Mouse (Mus musculus): ENCODE data around the gene Trp73. TPM values are rescaled to one million over a fixed set of nuclear protein-coding genes. Genes with fewer than 3 reads are reported as not detected.

Gene Trp73
- polyA plus RNA-seq, 2 experiments, result 2.2 to 2.6 TPM

DNA sequence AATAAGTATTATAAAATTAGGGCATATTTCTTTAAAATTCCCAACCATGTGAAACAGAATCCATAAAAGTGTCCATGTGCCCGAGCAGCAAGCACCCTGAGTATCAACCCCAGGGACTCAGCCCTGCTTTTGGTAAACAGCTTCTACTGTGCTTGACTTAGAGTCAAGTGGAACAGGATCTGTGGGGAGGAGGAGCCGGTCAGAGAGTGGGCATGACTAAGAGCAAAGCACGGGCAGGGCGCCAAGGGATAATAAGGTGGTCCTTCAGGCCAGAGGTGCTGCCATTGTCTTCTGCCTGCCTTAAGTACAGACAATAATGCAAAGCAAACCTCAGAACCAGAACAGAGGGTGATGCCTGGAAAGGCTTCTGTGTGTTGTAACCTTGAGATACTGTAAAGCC, 132.2 kb downstream of the Trp73 start:
- Histone ChIP-seq H3K27me3 (ENCODE audit: control insufficient read depth, insufficient read depth, low read length) (no peaks in the 10 kb centered on the region), H3K9me3 (ENCODE audit: control insufficient read depth, low read length) (no peaks in the 10 kb centered on the region), H3K27ac (replicated peaks; ENCODE audit: low read depth, low read length) (no peak overlapping the region), H3K4me1 (ENCODE audit: control insufficient read depth, insufficient read depth, low read length) (peaks cover 1% of the 10 kb centered on the region), H3K9ac (ENCODE audit: low read depth, low read length, severe bottlenecking) (no peak overlapping the region), H3K36me3 (ENCODE audit: control insufficient read depth, insufficient read depth, low read length) (peaks cover 46% of the 10 kb centered on the region), H3K4me3 (replicated peaks; ENCODE audit: low read length) (no peak overlapping the region), H3K4me2 (replicated peaks; ENCODE audit: low read depth, low read length, severe bottlenecking) (no peak overlapping the region)
- DNase-seq (ENCODE audit: low spot score), result no peak
- 74% methylated on average over 4 of the region's 4 CpGs for WGBS
- TF ChIP-seq POLR2A (IDR thresholded peaks at IDR 0.05; ENCODE audit: borderline replicate concordance, extremely low read depth, insufficient read depth, insufficient read length), result no peak
- ATAC-seq (ENCODE audit: low FRiP score, low read depth), result no peak

DNA sequence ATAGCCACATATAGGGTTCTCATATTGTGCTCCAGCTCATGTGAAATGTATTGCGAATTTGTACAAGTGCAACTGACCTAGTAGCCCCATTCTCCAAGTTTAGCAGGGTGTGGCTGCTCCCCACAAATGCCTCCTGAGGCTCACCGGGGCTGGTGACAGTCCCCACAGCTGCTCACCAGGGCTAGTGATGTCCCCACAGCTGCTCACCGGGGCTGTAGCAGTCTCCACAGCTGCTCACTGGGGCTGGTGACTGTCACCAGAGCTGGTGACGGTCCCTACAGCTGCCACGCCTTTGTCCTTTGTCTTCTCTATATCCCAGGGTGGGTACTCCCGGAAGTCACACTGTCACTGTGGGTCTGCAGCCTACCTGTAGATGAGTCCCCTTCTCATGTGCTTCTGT, 133.7 kb downstream of the Trp73 start:
- no peak for DNase-seq (ENCODE audit: low spot score)
- WGBS, result 88% methylated on average over 6 of the region's 6 CpGs
- H3K36me3 ChIP-seq (ENCODE audit: control insufficient read depth, insufficient read depth, low read length), result peaks cover 55% of the 10 kb centered on the region

More for the DNA sequence above, 133.7 kb downstream of the Trp73 start:
- Histone ChIP-seq H3K27me3 (ENCODE audit: control insufficient read depth, insufficient read depth, low read length) (no peaks in the 10 kb centered on the region), H3K9ac (ENCODE audit: low read depth, low read length, severe bottlenecking) (no peak overlapping the region), H3K4me1 (ENCODE audit: control insufficient read depth, insufficient read depth, low read length) (no peaks in the 10 kb centered on the region), H3K9me3 (ENCODE audit: control insufficient read depth, low read length) (no peaks in the 10 kb centered on the region), H3K4me2 (replicated peaks; ENCODE audit: low read depth, low read length, severe bottlenecking) (no peak overlapping the region), H3K27ac (replicated peaks; ENCODE audit: low read depth, low read length) (no peak overlapping the region), H3K4me3 (replicated peaks; ENCODE audit: low read length) (no peak overlapping the region)
- ATAC-seq (ENCODE audit: low FRiP score, low read depth), result no peak
- no peak for TF ChIP-seq POLR2A (IDR thresholded peaks at IDR 0.05; ENCODE audit: borderline replicate concordance, extremely low read depth, insufficient read depth, insufficient read length)

Other genes starting within 250 kb of the Trp73 start
- gene A430005L14Rik, start 183.0 kb downstream of the Trp73 start, polyA plus RNA-seq (2012; rRNA removed), result 43.5 and 44.4 TPM in 2 replicates
- 70.8 and 71.6 TPM in 2 replicates for gene A430005L14Rik, start 183.0 kb downstream of the Trp73 start, polyA plus RNA-seq (2014; fragmentation: Nextera tagmentation; extraction: Ambion mirVana)
- gene Dffb, start 165.1 kb downstream of the Trp73 start, polyA plus RNA-seq (2012; rRNA removed), result 28.8 and 39.6 TPM in 2 replicates
- gene Dffb, start 165.1 kb downstream of the Trp73 start, polyA plus RNA-seq (2014; fragmentation: Nextera tagmentation; extraction: Ambion mirVana), result 10.5 and 12.0 TPM in 2 replicates
- gene Cep104, start 165.0 kb downstream of the Trp73 start, polyA plus RNA-seq (2012; rRNA removed), result 13.3 and 14.0 TPM in 2 replicates
- gene Cep104, start 165.0 kb downstream of the Trp73 start, polyA plus RNA-seq (2014; fragmentation: Nextera tagmentation; extraction: Ambion mirVana), result 13.9 and 18.0 TPM in 2 replicates
- gene Lrrc47, start 128.5 kb downstream of the Trp73 start, polyA plus RNA-seq (2012; rRNA removed), result 49.2 and 59.0 TPM in 2 replicates
- gene Lrrc47, start 128.5 kb downstream of the Trp73 start, polyA plus RNA-seq (2014; fragmentation: Nextera tagmentation; extraction: Ambion mirVana), result 11.8 and 12.3 TPM in 2 replicates
- gene Smim1, start 114.0 kb downstream of the Trp73 start, polyA plus RNA-seq (2012; rRNA removed), result 22.4 and 23.9 TPM in 2 replicates
- gene Smim1, start 114.0 kb downstream of the Trp73 start, polyA plus RNA-seq (2014; fragmentation: Nextera tagmentation; extraction: Ambion mirVana), result 20.6 and 20.7 TPM in 2 replicates
- gene Ccdc27, start 97.5 kb downstream of the Trp73 start, polyA plus RNA-seq (2012; rRNA removed), result not detected in 2 replicates
- 0.10 TPM in 1 of 2 replicates, not detected in the other for gene Ccdc27, start 97.5 kb downstream of the Trp73 start, polyA plus RNA-seq (2014; fragmentation: Nextera tagmentation; extraction: Ambion mirVana)
- gene Wrap73, start 2.2 kb upstream of the Trp73 start, polyA plus RNA-seq (2012; rRNA removed), result 37.9 and 47.7 TPM in 2 replicates
- 38.2 and 45.3 TPM in 2 replicates for gene Wrap73, start 2.2 kb upstream of the Trp73 start, polyA plus RNA-seq (2014; fragmentation: Nextera tagmentation; extraction: Ambion mirVana)
- gene Tprgl, start 20.5 kb upstream of the Trp73 start, polyA plus RNA-seq (2012; rRNA removed), result 95.7 and 106 TPM in 2 replicates
- gene Tprgl, start 20.5 kb upstream of the Trp73 start, polyA plus RNA-seq (2014; fragmentation: Nextera tagmentation; extraction: Ambion mirVana), result 156 and 157 TPM in 2 replicates
- 81.1 and 107 TPM in 2 replicates for gene Megf6, start 30.5 kb upstream of the Trp73 start, polyA plus RNA-seq (2012; rRNA removed)
- 99.9 and 103 TPM in 2 replicates for gene Megf6, start 30.5 kb upstream of the Trp73 start, polyA plus RNA-seq (2014; fragmentation: Nextera tagmentation; extraction: Ambion mirVana)
- 4.2 and 6.0 TPM in 2 replicates for gene Arhgef16, start 161.5 kb upstream of the Trp73 start, polyA plus RNA-seq (2012; rRNA removed)
- gene Arhgef16, start 161.5 kb upstream of the Trp73 start, polyA plus RNA-seq (2014; fragmentation: Nextera tagmentation; extraction: Ambion mirVana), result 6.1 and 6.2 TPM in 2 replicates
- gene B230104I21Rik, start 195.9 kb upstream of the Trp73 start, polyA plus RNA-seq (2012; rRNA removed), result not detected in 2 replicates
- not detected in 2 replicates for gene B230104I21Rik, start 195.9 kb upstream of the Trp73 start, polyA plus RNA-seq (2014; fragmentation: Nextera tagmentation; extraction: Ambion mirVana)